Mouse (Mus musculus) cerebellum, adult 2 months (tissue): ENCODE results near the gene Slc46a2. TPM values are rescaled to one million over a fixed set of nuclear protein-coding genes. Genes with fewer than 3 reads are reported as not detected.
A peak's percentile ranks its signal among the peaks of the same experiment; 100 is the strongest.

Source experiments
- DNase-seq, 2 experiments: peaks; one replicate each; pipeline ENCODE4 v3.0.0; 2021
- H3K27ac ChIP-seq: fragments of 200-500 bp; 2 replicates; pipeline ENCODE4 v1.5.1; 2012; ENCODE audit warnings: low read length, control low read depth, inconsistent platforms; ENCODE audit not compliant: insufficient read depth
- H3K27me3 ChIP-seq: fragments of 200-500 bp; 2 replicates; pipeline ENCODE4 v1.6.1; 2012; ENCODE audit warnings: inconsistent platforms, mild to moderate bottlenecking, low read length, moderate library complexity; ENCODE audit not compliant: control insufficient read depth, insufficient read depth
- H3K4me1 ChIP-seq: fragments of 200-500 bp; 2 replicates; pipeline ENCODE4 v1.6.1; 2011; ENCODE audit warnings: low read length; ENCODE audit not compliant: control insufficient read depth, insufficient read depth
- H3K4me3 ChIP-seq: fragments of 200-500 bp; replicated peaks from 2 replicates; pipeline ENCODE3; 2011; ENCODE audit warnings: mild to moderate bottlenecking, low read depth, low read length, control low read depth; ENCODE audit not compliant: insufficient read depth
- CTCF ChIP-seq: fragments of 200-500 bp; IDR thresholded peaks from 2 replicates; pipeline ENCODE4 v1.5.1; 2011; ENCODE audit warnings: low read depth, mild to moderate bottlenecking, control low read depth, low read length, moderate library complexity, borderline replicate concordance; ENCODE audit not compliant: insufficient read depth
- POLR2A ChIP-seq: fragments of 200-500 bp; IDR thresholded peaks from 2 replicates; pipeline ENCODE4 v1.6.1; 2011; ENCODE audit warnings: low read length, control low read depth, borderline replicate concordance; ENCODE audit not compliant: insufficient read depth
- WGBS: fragments of 180-500 bp; shearing (Covaris S2); methylation state at CpG from one replicate; pipeline ENCODE4 v1.1.7; 2018; 5-methylcytosine and 5-hydroxymethylcytosine counted together
- polyA plus RNA-seq: library from polyadenylated mRNA; depleted of rRNA; stranded (reverse); fragments of >200 nt; gene quantifications from 2 replicates; pipeline ENCODE4 v1.2.3, GENCODE M21; 2012; rRNA removed

Gene Slc46a2
- polyA plus RNA-seq, 1 experiment, result not detected

DNA sequence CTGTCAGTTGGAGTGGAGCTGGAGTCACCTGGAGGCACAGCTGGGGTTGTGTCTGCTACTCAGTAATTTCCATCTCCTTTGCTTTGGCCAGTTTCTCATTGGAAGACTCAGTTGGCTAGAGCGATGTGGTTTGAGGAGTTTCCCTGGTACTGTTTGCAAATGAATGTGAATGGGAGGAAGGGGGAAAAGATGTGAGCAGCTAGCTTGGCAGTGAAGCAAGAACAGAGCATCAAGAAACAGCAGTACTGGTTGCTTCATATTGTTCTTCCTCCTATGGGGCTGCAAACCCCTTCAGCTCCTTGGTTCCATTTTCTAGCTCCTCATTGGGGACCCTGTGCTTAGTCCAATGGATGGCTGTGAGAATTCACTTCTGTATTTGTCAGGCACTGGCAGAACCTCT lies 52.5 kb downstream of the Slc46a2 start:
- WGBS, result 37% methylated on average over 1 of the region's 1 CpGs
- H3K27ac ChIP-seq, result peak overlapping the region; percentile 59
- peaks cover 37% of the 10 kb centered on the region for H3K4me1 ChIP-seq
- DNase-seq, result no peak
- H3K4me3 ChIP-seq, result no peak overlapping the region
- TF ChIP-seq CTCF (no peak), POLR2A (no peak)
- H3K27me3 ChIP-seq, result no peaks in the 10 kb centered on the region

DNA sequence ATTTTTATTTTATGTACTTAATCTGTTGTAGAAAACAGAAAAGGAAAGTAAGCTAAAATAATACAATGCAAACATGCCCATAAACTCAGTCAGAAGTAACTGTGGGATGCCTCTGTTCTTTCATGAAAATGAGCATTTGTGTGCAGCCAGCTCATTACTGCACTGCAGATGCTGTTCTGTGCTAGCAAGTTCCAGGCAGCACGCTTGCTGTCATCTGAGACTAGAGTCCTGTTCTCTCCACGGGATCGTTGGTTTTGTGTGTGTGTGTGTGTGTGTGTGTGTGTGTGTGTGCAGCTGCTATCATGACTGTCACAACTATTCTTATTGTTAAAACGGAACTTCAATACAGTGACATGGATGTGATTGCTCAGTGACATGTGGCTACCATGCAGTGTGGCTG lies 53.0 kb downstream of the Slc46a2 start:
- peak overlapping the region; percentile 59 for H3K27ac ChIP-seq
- no peak overlapping the region for H3K4me3 ChIP-seq
- no peak for TF ChIP-seq POLR2A
- no peak for TF ChIP-seq CTCF
- WGBS, result 34% methylated on average over 4 of the region's 4 CpGs
- no peak for DNase-seq
- no peaks in the 10 kb centered on the region for H3K27me3 ChIP-seq
- H3K4me1 ChIP-seq, result peaks cover 39% of the 10 kb centered on the region

DNA sequence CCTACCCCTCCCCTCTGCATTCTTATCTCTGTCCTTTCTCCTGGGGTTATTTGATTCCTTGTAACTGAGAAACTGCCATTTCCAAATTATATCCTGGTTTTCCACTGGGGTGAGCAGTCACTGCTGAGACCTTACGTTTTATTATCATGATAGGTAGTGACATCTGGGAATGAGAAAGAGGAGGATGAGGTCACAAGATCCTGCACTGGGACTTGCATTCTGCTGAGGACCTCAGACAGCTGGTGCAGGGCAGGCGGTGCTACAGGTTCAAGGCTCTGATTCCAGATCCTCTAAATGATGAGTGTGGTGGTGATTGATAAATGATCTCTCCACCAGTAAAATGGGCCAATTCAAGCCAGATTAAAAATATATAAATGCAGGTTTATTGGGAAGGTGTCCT lies 54.4 kb downstream of the Slc46a2 start:
- DNase-seq, result no peak
- TF ChIP-seq POLR2A (peak; percentile 1; the same call in 1 of the 2 replicates), CTCF (no peak)
- WGBS, result 33% methylated on average over 2 of the region's 2 CpGs
- Histone ChIP-seq H3K27ac (peak overlapping the region; percentile 96), H3K4me3 (no peak overlapping the region), H3K27me3 (no peaks in the 10 kb centered on the region), H3K4me1 (peaks cover 39% of the 10 kb centered on the region)

GRCm38 (mm10) chr4:59859693-59860425 lies 55.0 kb downstream of the Slc46a2 start:
- peak; percentile 76 to 87 for DNase-seq
- H3K27ac ChIP-seq, result peak overlapping the region; percentile 96
- H3K4me3 ChIP-seq, result no peak overlapping the region
- TF ChIP-seq CTCF, result no peak
- peak; percentile 11; the same call in 1 of the 2 replicates for TF ChIP-seq POLR2A
- 20% methylated on average over 16 of the region's 16 CpGs for WGBS
- H3K4me1 ChIP-seq, result peaks cover 39% of the 10 kb centered on the region
- H3K27me3 ChIP-seq, result no peaks in the 10 kb centered on the region

Other genes with a start within 250 kb of the Slc46a2 start
- 22.5 and 23.3 TPM in 2 replicates for gene Inip, start 113.5 kb downstream of the Slc46a2 start, polyA plus RNA-seq
- gene Snx30, start 109.2 kb downstream of the Slc46a2 start, polyA plus RNA-seq, result 24.7 and 26.1 TPM in 2 replicates
- gene Mup4, start 45.7 kb upstream of the Slc46a2 start, polyA plus RNA-seq, result not detected in 2 replicates
- not detected in 2 replicates for gene Mup6, start 49.2 kb upstream of the Slc46a2 start, polyA plus RNA-seq
- gene Mup7, start 155.4 kb upstream of the Slc46a2 start, polyA plus RNA-seq, result not detected in 2 replicates
- not detected in 2 replicates for gene Mup2, start 239.2 kb upstream of the Slc46a2 start, polyA plus RNA-seq